8 mouse cellular contexts compared by ENCODE assay signal in genomic region chr11:6200087-6200569, GRCm38 (mm10). TPM values are rescaled to one million over a fixed set of nuclear protein-coding genes. Genes with fewer than 3 reads are reported as not detected.
A peak's percentile ranks its signal among the peaks of the same experiment; 100 is the strongest.
DNase-seq lines count a peak whose midpoint lies in the region; ATAC-seq and TF ChIP-seq lines count a peak whose summit lies in the region.

Nudcd3 (minus strand) TSS chr11:6200415.

- H3K27me3 ChIP-seq in E14TG2a.4 (ENCODE audit: insufficient read depth, low read length): no peaks in the 10 kb centered on the region
- H3K27me3 ChIP-seq in forebrain, embryonic 12.5 days: no peaks in the 10 kb centered on the region
- no peaks in the 10 kb centered on the region for H3K27me3 ChIP-seq in heart, postnatal 0 days (ENCODE audit: control insufficient read depth, insufficient read depth, low read length)
- H3K27me3 ChIP-seq in liver, embryonic 16.5 days (ENCODE audit: control insufficient read depth, insufficient read depth, low read depth, low read length): no peaks in the 10 kb centered on the region
- H3K27me3 ChIP-seq in neural tube, embryonic 13.5 days: no peaks in the 10 kb centered on the region
- no peaks in the 10 kb centered on the region for H3K27me3 ChIP-seq in testis, adult 2 months (ENCODE audit: control insufficient read depth, insufficient read depth, low read length)

- no peaks in the 10 kb centered on the region for H3K9me3 ChIP-seq in E14TG2a.4 (ENCODE audit: low read length)
- H3K9me3 ChIP-seq in forebrain, embryonic 12.5 days: no peaks in the 10 kb centered on the region
- no peaks in the 10 kb centered on the region for H3K9me3 ChIP-seq in heart, postnatal 0 days (replicated peaks; ENCODE audit: control insufficient read depth, low read length)
- H3K9me3 ChIP-seq in liver, embryonic 16.5 days (replicated peaks; ENCODE audit: control insufficient read depth, low read length): no peaks in the 10 kb centered on the region
- no peaks in the 10 kb centered on the region for H3K9me3 ChIP-seq in neural tube, embryonic 13.5 days

- H3K9ac ChIP-seq in forebrain, embryonic 12.5 days: peak within 1 kb of the TSS; percentile 89
- peak within 1 kb of the TSS; percentile 85 for H3K9ac ChIP-seq in heart, postnatal 0 days (replicated peaks; ENCODE audit: low read depth, low read length)
- peak within 1 kb of the TSS; percentile 86 for H3K9ac ChIP-seq in liver, embryonic 16.5 days (ENCODE audit: low read depth, low read length)
- peak within 1 kb of the TSS; percentile 91 for H3K9ac ChIP-seq in neural tube, embryonic 13.5 days

- H3K27ac ChIP-seq in forebrain, embryonic 12.5 days: peak within 1 kb of the TSS; percentile 95
- H3K27ac ChIP-seq in heart, postnatal 0 days (ENCODE audit: low read depth): peak within 1 kb of the TSS; percentile 98
- peak within 1 kb of the TSS; percentile 62 for H3K27ac ChIP-seq in liver, embryonic 16.5 days (ENCODE audit: low read length)
- H3K27ac ChIP-seq in neural tube, embryonic 13.5 days (replicated peaks): peak within 1 kb of the TSS; percentile 97
- peak within 1 kb of the TSS; percentile 97 for H3K27ac ChIP-seq in testis, adult 2 months (ENCODE audit: control insufficient read depth, insufficient read depth, low read depth, low read length)

- TF ChIP-seq CTCF in E14TG2a.4 (conservative IDR thresholded peaks at IDR 0.05; ENCODE audit: low read length): no peak
- no peak for TF ChIP-seq CTCF in heart, postnatal 0 days (IDR thresholded peaks at IDR 0.05; ENCODE audit: low read depth)
- TF ChIP-seq CTCF in testis, adult 2 months (IDR thresholded peaks at IDR 0.05; ENCODE audit: control insufficient read depth, insufficient read depth, insufficient replicate concordance, low read depth, low read length): no peak

- peak; percentile 96 for ATAC-seq in forebrain, embryonic 12.5 days (ENCODE audit: low FRiP score)
- peak; percentile 95 for ATAC-seq in heart, postnatal 0 days (ENCODE audit: insufficient read depth, low read depth)
- peak; percentile 96 for ATAC-seq in liver, embryonic 16.5 days (ENCODE audit: low read depth)
- ATAC-seq in neural tube, embryonic 13.5 days (ENCODE audit: low read depth): peak; percentile 96

- H3K4me3 ChIP-seq in E14TG2a.4 (replicated peaks; ENCODE audit: low read length): peak within 1 kb of the TSS; percentile 100
- peak within 1 kb of the TSS; percentile 97 for H3K4me3 ChIP-seq in forebrain, embryonic 12.5 days (replicated peaks)
- H3K4me3 ChIP-seq in heart, postnatal 0 days (ENCODE audit: low read depth, low read length): peak within 1 kb of the TSS; percentile 79
- peak within 1 kb of the TSS; percentile 99 for H3K4me3 ChIP-seq in liver, embryonic 16.5 days (ENCODE audit: low read depth, low read length)
- peak within 1 kb of the TSS; percentile 85 for H3K4me3 ChIP-seq in neural tube, embryonic 13.5 days
- H3K4me3 ChIP-seq in testis, adult 2 months (ENCODE audit: control insufficient read depth, low read depth, low read length): peak within 1 kb of the TSS; percentile 93

- peak; percentile 85 for TF ChIP-seq POLR2A in testis, adult 2 months (IDR thresholded peaks at IDR 0.05; ENCODE audit: control insufficient read depth, low read depth, low read length)

- DNase-seq in c-Kit-positive CD71-positive TER-119-positive erythroid progenitor cells, embryonic 14.5 days (ENCODE audit: low spot score): peak; percentile 83
- peak; percentile 90 for DNase-seq in heart, postnatal 0 days (ENCODE audit: low spot score)
- DNase-seq in kidney, postnatal 4 days: peak; percentile 91 to 95

- no peak for TF ChIP-seq EP300 in heart, postnatal 0 days (IDR thresholded peaks at IDR 0.05; ENCODE audit: low read depth)

- H3K4me2 ChIP-seq in forebrain, embryonic 12.5 days: peak within 1 kb of the TSS; percentile 97
- H3K4me2 ChIP-seq in heart, postnatal 0 days (ENCODE audit: low read depth, low read length): peak within 1 kb of the TSS; percentile 92
- peak within 1 kb of the TSS; percentile 93 for H3K4me2 ChIP-seq in liver, embryonic 16.5 days (ENCODE audit: low read depth, low read length)
- H3K4me2 ChIP-seq in neural tube, embryonic 13.5 days: peak within 1 kb of the TSS; percentile 95

- peaks cover 47% of the 10 kb centered on the region for H3K4me1 ChIP-seq in E14TG2a.4 (replicated peaks; ENCODE audit: low read depth, low read length)
- peaks cover 25% of the 10 kb centered on the region for H3K4me1 ChIP-seq in forebrain, embryonic 12.5 days
- H3K4me1 ChIP-seq in heart, postnatal 0 days (ENCODE audit: control insufficient read depth, insufficient read depth): peaks cover 14% of the 10 kb centered on the region
- H3K4me1 ChIP-seq in liver, embryonic 16.5 days (ENCODE audit: control insufficient read depth, low read depth, low read length): peaks cover 15% of the 10 kb centered on the region
- peaks cover 33% of the 10 kb centered on the region for H3K4me1 ChIP-seq in neural tube, embryonic 13.5 days (replicated peaks)
- H3K4me1 ChIP-seq in testis, adult 2 months (ENCODE audit: control insufficient read depth, insufficient read depth, low read length): no peaks in the 10 kb centered on the region; the same call in 1 of the 2 replicates

- under 1% methylated on average over 39 of the region's 39 CpGs for WGBS in forebrain, embryonic 12.5 days
- under 1% methylated on average over 39 of the region's 39 CpGs for WGBS in heart, postnatal 0 days
- WGBS in liver, embryonic 16.5 days (ENCODE audit: insufficient replicate concordance): under 1% methylated on average over 39 of the region's 39 CpGs
- under 1% methylated on average over 39 of the region's 39 CpGs for WGBS in neural tube, embryonic 13.5 days

- peaks cover 24% of the 10 kb centered on the region for H3K36me3 ChIP-seq in E14TG2a.4 (ENCODE audit: insufficient read depth, low read length)
- no peaks in the 10 kb centered on the region for H3K36me3 ChIP-seq in forebrain, embryonic 12.5 days (replicated peaks)
- no peaks in the 10 kb centered on the region for H3K36me3 ChIP-seq in heart, postnatal 0 days (replicated peaks; ENCODE audit: control insufficient read depth, insufficient read depth, low read length)
- H3K36me3 ChIP-seq in liver, embryonic 16.5 days (ENCODE audit: control insufficient read depth, insufficient read depth): no peaks in the 10 kb centered on the region
- H3K36me3 ChIP-seq in neural tube, embryonic 13.5 days: no peaks in the 10 kb centered on the region
- H3K36me3 ChIP-seq in testis, adult 2 months (ENCODE audit: control insufficient read depth, insufficient read depth, low read length): no peaks in the 10 kb centered on the region

RNA-seq across cellular contexts. Expression of gene Nudcd3, which starts in this region (rescaled TPM):
- polyA plus RNA-seq in forebrain, embryonic 12.5 days (2016; fragmentation: Nextera tagmentation; extraction: Ambion mirVana): 60.5 and 64.1 TPM in 2 replicates
- total RNA-seq in heart, postnatal 0 days (2014; rRNA removed; ENCODE audit: low replicate concordance): 37.0 and 37.8 TPM in 2 replicates
- polyA plus RNA-seq in heart, postnatal 0 days (2015; fragmentation: Nextera tagmentation; extraction: Ambion mirVana): 25.0 and 29.2 TPM in 2 replicates
- polyA plus RNA-seq in liver, embryonic 16.5 days (2015; fragmentation: Nextera tagmentation; extraction: Ambion mirVana): 11.1 and 11.5 TPM in 2 replicates
- 53.9 and 56.4 TPM in 2 replicates for polyA plus RNA-seq in neural tube, embryonic 13.5 days (2015; fragmentation: Nextera tagmentation; extraction: Ambion mirVana)
- polyA plus RNA-seq in testis, adult 2 months (2012; rRNA removed): 21.7 and 23.5 TPM in 2 replicates

Comparison
In these comparisons a context has a peak if more than half of its experiments do, and no peak if none do; other contexts are left out.
1. Peak in every context shown above with its lines: DNase-seq, ATAC-seq, H3K4me3 ChIP-seq and H3K27ac ChIP-seq.